Mouse (Mus musculus) hindbrain, embryonic 15.5 days (tissue): ENCODE data around the gene Plppr1. TPM values are rescaled to one million over a fixed set of nuclear protein-coding genes. Genes with fewer than 3 reads are reported as not detected.
A peak's percentile ranks its signal among the peaks of the same experiment; 100 is the strongest.

Source experiments
- ATAC-seq: fragments of 200-750 bp; cut with Nextera tagmentation; 2 replicates; pipeline ENCODE4 v1.8.0; 2017; ENCODE audit warnings: low read depth, moderate number of reproducible peaks, moderate TSS enrichment; ENCODE audit not compliant: low FRiP score
- H3K27ac ChIP-seq: fragments of 300-500 bp; sonication (generic); replicated peaks from 2 replicates; pipeline ENCODE4 v1.5.1; 2015; ENCODE audit warnings: mild to moderate bottlenecking, inconsistent platforms
- H3K27me3 ChIP-seq: fragments of 300-500 bp; sonication (generic); 2 replicates; pipeline ENCODE4 v1.6.1; 2015; ENCODE audit warnings: control low read depth, inconsistent platforms
- H3K36me3 ChIP-seq: fragments of 300-500 bp; sonication (generic); 2 replicates; pipeline ENCODE4 v1.6.1; 2015; ENCODE audit warnings: control low read depth, inconsistent platforms
- H3K4me1 ChIP-seq: fragments of 300-500 bp; sonication (generic); replicated peaks from 2 replicates; pipeline ENCODE4 v1.6.1; 2015; ENCODE audit warnings: control low read depth, inconsistent platforms
- H3K4me2 ChIP-seq: fragments of 300-500 bp; sonication (generic); 2 replicates; pipeline ENCODE4 v1.6.1; 2015; ENCODE audit warnings: moderate library complexity, mild to moderate bottlenecking, inconsistent platforms
- H3K4me3 ChIP-seq: fragments of 300-500 bp; sonication (generic); 2 replicates; pipeline ENCODE4 v1.5.1; 2015; ENCODE audit warnings: mild to moderate bottlenecking, inconsistent platforms
- H3K9ac ChIP-seq: fragments of 300-500 bp; sonication (generic); 2 replicates; pipeline ENCODE4 v1.6.1; 2015; ENCODE audit warnings: inconsistent platforms
- H3K9me3 ChIP-seq: fragments of 300-500 bp; sonication (generic); 2 replicates; pipeline ENCODE4 v1.6.1; 2016; ENCODE audit warnings: control low read depth, inconsistent platforms
- WGBS: fragments of 180-500 bp; shearing (Covaris S2); methylation state at CpG from one replicate; pipeline ENCODE4 v1.1.7; 2015; 5-methylcytosine and 5-hydroxymethylcytosine counted together
- polyA plus RNA-seq: library from polyadenylated mRNA; unstranded; fragments of >200 nt; fragmentation: Nextera tagmentation; extraction: Ambion mirVana; gene quantifications from 2 replicates; pipeline ENCODE4 v1.2.1, GENCODE M21; 2015

Plppr1 gene
- polyA plus RNA-seq, 1 experiment from 2014 or later: 69.8 TPM

GRCm38 (mm10) chr4:49075881-49076280 lies 16.8 kb downstream of the Plppr1 start:
- no peak overlapping the region for H3K9ac ChIP-seq
- H3K27ac ChIP-seq: no peak overlapping the region
- H3K4me3 ChIP-seq: no peak overlapping the region
- no peak for ATAC-seq
- peaks cover 16% of the 10 kb centered on the region for H3K4me1 ChIP-seq
- peaks cover 6% of the 10 kb centered on the region; the same call in 1 of the 2 replicates for H3K36me3 ChIP-seq
- H3K9me3 ChIP-seq: no peaks in the 10 kb centered on the region
- H3K4me2 ChIP-seq: no peak overlapping the region
- WGBS: 92% methylated on average over 2 of the region's 2 CpGs
- no peaks in the 10 kb centered on the region for H3K27me3 ChIP-seq

- H3K27ac ChIP-seq: peak overlapping the region; percentile 17; the same call in 1 of the 2 replicates
- H3K9me3 ChIP-seq: no peaks in the 10 kb centered on the region
- H3K9ac ChIP-seq: no peak overlapping the region
- H3K4me2 ChIP-seq: no peak overlapping the region
- WGBS: 48% methylated on average over 1 of the region's 1 CpGs
- no peaks in the 10 kb centered on the region for H3K27me3 ChIP-seq
- no peaks in the 10 kb centered on the region for H3K36me3 ChIP-seq
- no peak for ATAC-seq
- H3K4me3 ChIP-seq: no peak overlapping the region
- H3K4me1 ChIP-seq: peaks cover 10% of the 10 kb centered on the region
Observed at GRCm38 (mm10) chr4:49079399-49079798, 20.3 kb downstream of the Plppr1 start.

- Histone ChIP-seq H3K4me1 (peaks cover 9% of the 10 kb centered on the region; the same call in 1 of the 2 replicates), H3K27me3 (no peaks in the 10 kb centered on the region), H3K4me2 (no peak overlapping the region), H3K27ac (no peak overlapping the region; the same call in 1 of the 2 replicates), H3K9me3 (no peaks in the 10 kb centered on the region), H3K9ac (no peak overlapping the region), H3K4me3 (no peak overlapping the region), H3K36me3 (no peaks in the 10 kb centered on the region)
- 32% methylated on average over 3 of the region's 3 CpGs for WGBS
- ATAC-seq: no peak
Observed at GRCm38 (mm10) chr4:49088205-49088604, 29.1 kb downstream of the Plppr1 start.

- H3K27ac ChIP-seq: no peak overlapping the region
- no peak overlapping the region for H3K4me3 ChIP-seq
- H3K27me3 ChIP-seq: no peaks in the 10 kb centered on the region
- H3K36me3 ChIP-seq: no peaks in the 10 kb centered on the region
- no peaks in the 10 kb centered on the region for H3K9me3 ChIP-seq
- no peak for ATAC-seq
- peaks cover 9% of the 10 kb centered on the region; the same call in 1 of the 2 replicates for H3K4me1 ChIP-seq
- no peak overlapping the region for H3K9ac ChIP-seq
- no peak overlapping the region for H3K4me2 ChIP-seq
- WGBS: 93% methylated on average over 1 of the region's 1 CpGs
Observed at GRCm38 (mm10) chr4:49090461-49090860, 31.4 kb downstream of the Plppr1 start.

- Histone ChIP-seq H3K4me3 (no peak overlapping the region), H3K27me3 (no peaks in the 10 kb centered on the region), H3K9ac (no peak overlapping the region), H3K4me2 (no peak overlapping the region), H3K27ac (no peak overlapping the region), H3K4me1 (peaks cover 14% of the 10 kb centered on the region), H3K36me3 (no peaks in the 10 kb centered on the region), H3K9me3 (no peaks in the 10 kb centered on the region)
- WGBS: 86% methylated on average over 2 of the region's 2 CpGs
- ATAC-seq: no peak
Observed at GRCm38 (mm10) chr4:49099448-49099847, 40.4 kb downstream of the Plppr1 start.

- Histone ChIP-seq H3K4me3 (no peak overlapping the region), H3K4me2 (no peak overlapping the region), H3K9ac (no peak overlapping the region), H3K27me3 (no peaks in the 10 kb centered on the region), H3K36me3 (no peaks in the 10 kb centered on the region), H3K27ac (no peak overlapping the region), H3K4me1 (peaks cover 14% of the 10 kb centered on the region), H3K9me3 (no peaks in the 10 kb centered on the region)
- ATAC-seq: no peak
- WGBS: 17% methylated on average over 7 of the region's 7 CpGs
Observed at GRCm38 (mm10) chr4:49101934-49102768, 43.1 kb downstream of the Plppr1 start.

GRCm38 (mm10) chr4:49102769-49103193 lies 43.7 kb downstream of the Plppr1 start:
- no peak overlapping the region for H3K4me3 ChIP-seq
- H3K27ac ChIP-seq: no peak overlapping the region
- no peak for ATAC-seq
- WGBS: 65% methylated on average over 4 of the region's 4 CpGs
- no peaks in the 10 kb centered on the region for H3K36me3 ChIP-seq
- no peak overlapping the region for H3K9ac ChIP-seq
- no peak overlapping the region for H3K4me2 ChIP-seq
- no peaks in the 10 kb centered on the region for H3K27me3 ChIP-seq
- H3K9me3 ChIP-seq: no peaks in the 10 kb centered on the region
- peaks cover 14% of the 10 kb centered on the region for H3K4me1 ChIP-seq

- no peak overlapping the region for H3K9ac ChIP-seq
- WGBS: 85% methylated on average over 8 of the region's 8 CpGs
- H3K4me1 ChIP-seq: peaks cover 18% of the 10 kb centered on the region
- no peaks in the 10 kb centered on the region for H3K27me3 ChIP-seq
- ATAC-seq: no peak
- H3K27ac ChIP-seq: no peak overlapping the region
- no peaks in the 10 kb centered on the region for H3K9me3 ChIP-seq
- H3K36me3 ChIP-seq: no peaks in the 10 kb centered on the region
- H3K4me2 ChIP-seq: no peak overlapping the region
- H3K4me3 ChIP-seq: no peak overlapping the region
Observed at GRCm38 (mm10) chr4:49104860-49105259, 45.8 kb downstream of the Plppr1 start.

GRCm38 (mm10) chr4:49107895-49108294 lies 48.8 kb downstream of the Plppr1 start:
- Histone ChIP-seq H3K9ac (no peak overlapping the region), H3K27me3 (no peaks in the 10 kb centered on the region), H3K4me1 (peaks cover 7% of the 10 kb centered on the region; the same call in 1 of the 2 replicates), H3K36me3 (no peaks in the 10 kb centered on the region), H3K4me3 (no peak overlapping the region), H3K27ac (no peak overlapping the region), H3K4me2 (no peak overlapping the region), H3K9me3 (no peaks in the 10 kb centered on the region)
- 82% methylated on average over 4 of the region's 4 CpGs for WGBS
- no peak for ATAC-seq

- Histone ChIP-seq H3K27me3 (no peaks in the 10 kb centered on the region), H3K4me3 (no peak overlapping the region), H3K9me3 (no peaks in the 10 kb centered on the region), H3K4me1 (peaks cover 7% of the 10 kb centered on the region; the same call in 1 of the 2 replicates), H3K27ac (no peak overlapping the region), H3K9ac (no peak overlapping the region), H3K4me2 (no peak overlapping the region), H3K36me3 (no peaks in the 10 kb centered on the region)
- 62% methylated on average over 8 of the region's 8 CpGs for WGBS
- no peak for ATAC-seq
Observed at GRCm38 (mm10) chr4:49108371-49108770, 49.3 kb downstream of the Plppr1 start.

GRCm38 (mm10) chr4:49109989-49110388 lies 50.9 kb downstream of the Plppr1 start:
- H3K4me2 ChIP-seq: no peak overlapping the region
- H3K4me1 ChIP-seq: peaks cover 7% of the 10 kb centered on the region; the same call in 1 of the 2 replicates
- no peak overlapping the region for H3K9ac ChIP-seq
- no peaks in the 10 kb centered on the region for H3K9me3 ChIP-seq
- no peak overlapping the region for H3K27ac ChIP-seq
- H3K36me3 ChIP-seq: no peaks in the 10 kb centered on the region
- no peak for ATAC-seq
- 40% methylated on average over 5 of the region's 5 CpGs for WGBS
- H3K4me3 ChIP-seq: no peak overlapping the region
- no peaks in the 10 kb centered on the region for H3K27me3 ChIP-seq

GRCm38 (mm10) chr4:49118842-49119241 lies 59.8 kb downstream of the Plppr1 start:
- H3K27me3 ChIP-seq: no peaks in the 10 kb centered on the region
- no peak overlapping the region for H3K4me2 ChIP-seq
- WGBS: 80% methylated on average over 2 of the region's 2 CpGs
- H3K36me3 ChIP-seq: no peaks in the 10 kb centered on the region
- H3K4me1 ChIP-seq: 0 out of 2 replicates have a peak, but pooled peaks cover 5% of the 10 kb centered on the region
- no peak overlapping the region for H3K27ac ChIP-seq
- H3K4me3 ChIP-seq: no peak overlapping the region
- no peak for ATAC-seq
- H3K9ac ChIP-seq: no peak overlapping the region
- H3K9me3 ChIP-seq: no peaks in the 10 kb centered on the region
